Comparison of ENCODE assay signal across 7 mouse cellular contexts in genomic region chr8:120598579-120598978, GRCm38 (mm10). TPM values are rescaled to one million over a fixed set of nuclear protein-coding genes. Genes with fewer than 3 reads are reported as not detected.
DNase-seq lines count a peak whose midpoint lies in the region; ATAC-seq lines count a peak whose summit lies in the region.

No protein-coding gene starts in this region.

- peak overlapping the region; percentile 8; the same call in 1 of the 2 replicates for H3K4me2 ChIP-seq in forebrain, embryonic 12.5 days
- H3K4me2 ChIP-seq in hindbrain, embryonic 14.5 days (replicated peaks): peak overlapping the region; percentile 8; the same call in 1 of the 2 replicates

- H3K4me3 ChIP-seq in forebrain, embryonic 12.5 days (replicated peaks): no peak overlapping the region
- H3K4me3 ChIP-seq in hindbrain, embryonic 14.5 days (replicated peaks; ENCODE audit: low read length): no peak overlapping the region
- H3K4me3 ChIP-seq in limb, embryonic 10.5 days: peak overlapping the region; percentile 26

- H3K27ac ChIP-seq in forebrain, embryonic 12.5 days: peak overlapping the region; percentile 46; the same call in 1 of the 2 replicates
- H3K27ac ChIP-seq in hindbrain, embryonic 14.5 days: no peak overlapping the region; the same call in 1 of the 2 replicates
- peak overlapping the region; percentile 50; the same call in 1 of the 2 replicates for H3K27ac ChIP-seq in limb, embryonic 10.5 days

- H3K36me3 ChIP-seq in forebrain, embryonic 12.5 days (replicated peaks): no peaks in the 10 kb centered on the region
- H3K36me3 ChIP-seq in hindbrain, embryonic 14.5 days (replicated peaks; ENCODE audit: control insufficient read depth, insufficient read depth): no peaks in the 10 kb centered on the region
- no peaks in the 10 kb centered on the region for H3K36me3 ChIP-seq in limb, embryonic 10.5 days

- H3K9me3 ChIP-seq in forebrain, embryonic 12.5 days: no peaks in the 10 kb centered on the region
- H3K9me3 ChIP-seq in hindbrain, embryonic 14.5 days (ENCODE audit: control insufficient read depth, low read length): no peaks in the 10 kb centered on the region
- no peaks in the 10 kb centered on the region for H3K9me3 ChIP-seq in limb, embryonic 10.5 days (replicated peaks)

- H3K27me3 ChIP-seq in forebrain, embryonic 12.5 days: peaks cover 21% of the 10 kb centered on the region; the same call in 1 of the 2 replicates
- H3K27me3 ChIP-seq in hindbrain, embryonic 14.5 days (ENCODE audit: control insufficient read depth, insufficient read depth, low read length): no peaks in the 10 kb centered on the region
- peaks cover 24% of the 10 kb centered on the region for H3K27me3 ChIP-seq in limb, embryonic 10.5 days (ENCODE audit: low read depth, poor library complexity, severe bottlenecking)

- H3K4me1 ChIP-seq in forebrain, embryonic 12.5 days: peaks cover 18% of the 10 kb centered on the region
- no peaks in the 10 kb centered on the region; the same call in 1 of the 2 replicates for H3K4me1 ChIP-seq in hindbrain, embryonic 14.5 days (replicated peaks; ENCODE audit: control insufficient read depth, insufficient read depth, low read length)
- H3K4me1 ChIP-seq in limb, embryonic 10.5 days: peaks cover 20% of the 10 kb centered on the region

- DNase-seq in thymus, postnatal 4 days: peak; percentile 27
- DNase-seq in thymus, postnatal 25 days: no peak
- peak; percentile 68 for DNase-seq in hindbrain, embryonic 14.5 days (ENCODE audit: low spot score)
- peak; percentile 50 for DNase-seq in limb, embryonic 10.5 days (ENCODE audit: low spot score)
- DNase-seq in testis, postnatal 10 days (ENCODE audit: low spot score): peak; percentile 69
- DNase-seq in urinary bladder, postnatal 10 days (ENCODE audit: low spot score): no peak

- no peak; the same call in 1 of the 2 replicates for ATAC-seq in forebrain, embryonic 12.5 days (ENCODE audit: low FRiP score)
- ATAC-seq in hindbrain, embryonic 14.5 days (ENCODE audit: low FRiP score): peak; percentile 77; the same call in 1 of the 2 replicates

- 30% methylated on average over 24 of the region's 24 CpGs for WGBS in forebrain, embryonic 12.5 days
- WGBS in hindbrain, embryonic 14.5 days: 17% methylated on average over 24 of the region's 24 CpGs
- WGBS in limb, embryonic 10.5 days: 23% methylated on average over 24 of the region's 24 CpGs

- H3K9ac ChIP-seq in forebrain, embryonic 12.5 days: no peak overlapping the region
- no peak overlapping the region for H3K9ac ChIP-seq in hindbrain, embryonic 14.5 days

RNA-seq across cellular contexts. Expression of gene Gins2, which starts 9.5 kb away (rescaled TPM):
- 83.2 and 84.8 TPM in 2 replicates for polyA plus RNA-seq in forebrain, embryonic 12.5 days (2016; fragmentation: Nextera tagmentation; extraction: Ambion mirVana)
- polyA plus RNA-seq in hindbrain, embryonic 14.5 days (2014; fragmentation: Nextera tagmentation; extraction: Ambion mirVana): 17.5 and 18.2 TPM in 2 replicates
- polyA plus RNA-seq in limb, embryonic 10.5 days (2016; fragmentation: Nextera tagmentation; extraction: Ambion mirVana): 153 and 167 TPM in 2 replicates

RNA-seq across cellular contexts. Expression of gene 1190005I06Rik, which starts 48.9 kb away (rescaled TPM):
- polyA plus RNA-seq in forebrain, embryonic 12.5 days (2016; fragmentation: Nextera tagmentation; extraction: Ambion mirVana): 1.7 and 3.1 TPM in 2 replicates
- polyA plus RNA-seq in hindbrain, embryonic 14.5 days (2014; fragmentation: Nextera tagmentation; extraction: Ambion mirVana): 12.4 and 15.4 TPM in 2 replicates
- polyA plus RNA-seq in limb, embryonic 10.5 days (2016; fragmentation: Nextera tagmentation; extraction: Ambion mirVana): 2.7 and 3.4 TPM in 2 replicates

Comparison
In these comparisons a context has a peak if more than half of its experiments do, and no peak if none do; other contexts are left out.
1. DNase-seq: peak in thymus, postnatal 4 days (single experiment), hindbrain, embryonic 14.5 days (single experiment), limb, embryonic 10.5 days (single experiment) and testis, postnatal 10 days (single experiment); none in thymus, postnatal 25 days (single experiment) and urinary bladder, postnatal 10 days (single experiment).